Mouse (Mus musculus): ENCODE measurements at regions not wholly inside any gene's neighbourhood (a gene's known extent, or its start where the extent isn't known, plus 50 kb on each side); places are given as distances from the start of the nearest gene placed in this dataset.

GRCm38 (mm10) chr1:185836632-185837281 lies 280.4 kb downstream of the Lyplal1 start:
- DNase-seq (ENCODE audit: low read depth, low spot score): no peak

GRCm38 (mm10) chr1:185842481-185842880 lies 274.6 kb downstream of the Lyplal1 start:
- no peak for DNase-seq (ENCODE audit: low read depth, low spot score)

- no peak for DNase-seq (ENCODE audit: low read depth, low spot score)
Observed at GRCm38 (mm10) chr1:185847161-185847560, 269.9 kb downstream of the Lyplal1 start.

GRCm38 (mm10) chr1:185850590-185850989 lies 266.5 kb downstream of the Lyplal1 start:
- no peak for DNase-seq (ENCODE audit: low read depth, low spot score)

GRCm38 (mm10) chr1:185851262-185851893 lies 265.7 kb downstream of the Lyplal1 start:
- no peak for DNase-seq (ENCODE audit: low read depth, low spot score)

GRCm38 (mm10) chr1:185861692-185862091 lies 255.4 kb downstream of the Lyplal1 start:
- no peak for DNase-seq (ENCODE audit: low read depth, low spot score)

- no peak for DNase-seq (ENCODE audit: low read depth, low spot score)
Observed at GRCm38 (mm10) chr1:185865945-185866344, 251.2 kb downstream of the Lyplal1 start.

- peak; percentile 3 for DNase-seq (ENCODE audit: low read depth, low spot score)
Observed at GRCm38 (mm10) chr1:185866612-185867011, 250.5 kb downstream of the Lyplal1 start.

GRCm38 (mm10) chr1:185867018-185867417 lies 250.1 kb downstream of the Lyplal1 start:
- DNase-seq (ENCODE audit: low read depth, low spot score): no peak

- no peak for DNase-seq (ENCODE audit: low read depth, low spot score)
Observed at GRCm38 (mm10) chr1:185868721-185869120, 248.4 kb downstream of the Lyplal1 start.

GRCm38 (mm10) chr1:185887031-185887430 lies 230.1 kb downstream of the Lyplal1 start:
- no peak for DNase-seq (ENCODE audit: low read depth, low spot score)

- DNase-seq (ENCODE audit: low read depth, low spot score): peak; percentile 6
Observed at GRCm38 (mm10) chr1:185891814-185892213, 225.3 kb downstream of the Lyplal1 start.

GRCm38 (mm10) chr1:185893421-185893820 lies 223.7 kb downstream of the Lyplal1 start:
- no peak for DNase-seq (ENCODE audit: low read depth, low spot score)

- DNase-seq (ENCODE audit: low read depth, low spot score): no peak
Observed at GRCm38 (mm10) chr1:185898475-185898874, 218.6 kb downstream of the Lyplal1 start.

- no peak for DNase-seq (ENCODE audit: low read depth, low spot score)
Observed at GRCm38 (mm10) chr1:185900316-185900715, 216.8 kb downstream of the Lyplal1 start.

GRCm38 (mm10) chr1:185902395-185902794 lies 214.7 kb downstream of the Lyplal1 start:
- no peak for DNase-seq (ENCODE audit: low read depth, low spot score)

- DNase-seq (ENCODE audit: low read depth, low spot score): no peak
Observed at GRCm38 (mm10) chr1:185905666-185906065, 211.4 kb downstream of the Lyplal1 start.

GRCm38 (mm10) chr1:185915579-185915978 lies 201.5 kb downstream of the Lyplal1 start:
- no peak for DNase-seq (ENCODE audit: low read depth, low spot score)

GRCm38 (mm10) chr1:185918663-185919062 lies 198.4 kb downstream of the Lyplal1 start:
- peak; percentile 40 for DNase-seq (ENCODE audit: low read depth, low spot score)

- no peak for DNase-seq (ENCODE audit: low read depth, low spot score)
Observed at GRCm38 (mm10) chr1:185923723-185924122, 193.4 kb downstream of the Lyplal1 start.

GRCm38 (mm10) chr1:185929000-185929399 lies 188.1 kb downstream of the Lyplal1 start:
- DNase-seq (ENCODE audit: low read depth, low spot score): no peak

GRCm38 (mm10) chr1:185929761-185930160 lies 187.3 kb downstream of the Lyplal1 start:
- DNase-seq (ENCODE audit: low read depth, low spot score): no peak

GRCm38 (mm10) chr1:185933623-185934022 lies 183.5 kb downstream of the Lyplal1 start:
- no peak for DNase-seq (ENCODE audit: low read depth, low spot score)

Measured in 3T3-L1 (cell line).